Mouse (Mus musculus) MEL (cell line): Measurements from ENCODE around the gene Tcl1b4. TPM values are rescaled to one million over a fixed set of nuclear protein-coding genes. Genes with fewer than 3 reads are reported as not detected.

Source experiments
- DNase-seq: peaks from one replicate; pipeline ENCODE4 v3.0.0; 2011; ENCODE audit warnings: low read depth, low spot score
- H3K27ac ChIP-seq: 2 replicates; pipeline ENCODE4 v1.5.1; 2012; ENCODE audit warnings: low read depth, mild to moderate bottlenecking, control low read depth, low read length, moderate library complexity; ENCODE audit not compliant: control insufficient read depth
- H3K27me3 ChIP-seq, 2 experiments: fragments of 150-350 bp in 1 of 2; sonication (generic) in 1 of 2; 2 replicates each; pipeline ENCODE4 v1.6.1; 2012; ENCODE audit warnings: low read length in 2 of 2, mild to moderate bottlenecking in 2 of 2, improper control_type of control experiment in 1 of 2, moderate library complexity in 1 of 2; ENCODE audit not compliant: insufficient read depth in 2 of 2, control insufficient read depth in 1 of 2
- H3K36me3 ChIP-seq, 2 experiments: 2 replicates each; pipeline ENCODE4 v1.6.1; 2012 to 2014; ENCODE audit warnings: low read length in 2 of 2, improper control_type of control experiment in 1 of 2, inconsistent platforms in 1 of 2, mild to moderate bottlenecking in 1 of 2; ENCODE audit not compliant: insufficient read depth in 2 of 2, control insufficient read depth in 1 of 2
- H3K4me1 ChIP-seq, 2 experiments: fragments of 150-350 bp in 1 of 2; sonication (generic) in 1 of 2; 2 replicates each; pipeline ENCODE4 v1.6.1; 2012; ENCODE audit warnings: low read length in 2 of 2, improper control_type of control experiment in 1 of 2, mild to moderate bottlenecking in 1 of 2; ENCODE audit not compliant: insufficient read depth in 2 of 2, control insufficient read depth in 1 of 2
- H3K4me3 ChIP-seq, 2 experiments: fragments of 150-350 bp in 1 of 2; sonication (generic) in 1 of 2; 2 replicates each; pipeline ENCODE4 v1.5.1; 2012; ENCODE audit warnings: low read depth in 2 of 2, low read length in 2 of 2, mild to moderate bottlenecking in 2 of 2, moderate library complexity in 2 of 2, control low read depth in 1 of 2, improper control_type of control experiment in 1 of 2; ENCODE audit not compliant: control insufficient read depth in 1 of 2, insufficient read depth in 1 of 2
- H3K79me2 ChIP-seq: 2 replicates; pipeline ENCODE4 v1.6.1; 2012; ENCODE audit warnings: mild to moderate bottlenecking, low read length, moderate library complexity; ENCODE audit not compliant: control insufficient read depth, poor library complexity, insufficient read depth
- H3K9ac ChIP-seq: 2 replicates; pipeline ENCODE4 v1.6.1; 2012; ENCODE audit warnings: low read depth, mild to moderate bottlenecking, control low read depth, low read length, moderate library complexity; ENCODE audit not compliant: control insufficient read depth, poor library complexity, severe bottlenecking
- H3K9me3 ChIP-seq: fragments of 150-350 bp; sonication (generic); replicated peaks from 2 replicates; pipeline ENCODE4 v1.6.1; 2012; ENCODE audit warnings: mild to moderate bottlenecking, low read length, improper control_type of control experiment, moderate library complexity; ENCODE audit not compliant: insufficient read depth
- CHD1 ChIP-seq: IDR thresholded peaks from 2 replicates; pipeline ENCODE4 v1.6.1; 2012; ENCODE audit warnings: low read depth, mild to moderate bottlenecking, inconsistent platforms, low read length, improper control_type of control experiment
- CTCF ChIP-seq, 3 experiments: IDR thresholded peaks in 2 of 3; conservative IDR thresholded peaks in 1 of 3; 2 replicates each; pipeline ENCODE4 v1.5.1; 2011 to 2012; ENCODE audit warnings: low read length in 3 of 3, low read depth in 2 of 3, mild to moderate bottlenecking in 2 of 3, improper control_type of control experiment in 1 of 3, inconsistent platforms in 1 of 3, mixed read lengths in 1 of 3, moderate library complexity in 1 of 3; ENCODE audit not compliant: control insufficient read depth in 1 of 3, insufficient read depth in 1 of 3, poor library complexity in 1 of 3, severe bottlenecking in 1 of 3
- ETS1 ChIP-seq: IDR thresholded peaks from 2 replicates; pipeline ENCODE4 v1.6.1; 2012; ENCODE audit warnings: low read depth, mild to moderate bottlenecking, inconsistent platforms, low read length, improper control_type of control experiment, moderate library complexity
- GATA1 ChIP-seq: IDR thresholded peaks from 2 replicates; pipeline ENCODE4 v1.6.1; 2011; ENCODE audit warnings: low read depth, low read length, improper control_type of control experiment
- HCFC1 ChIP-seq: IDR thresholded peaks from 2 replicates; pipeline ENCODE4 v1.6.1; 2012; ENCODE audit warnings: low read depth, mild to moderate bottlenecking, inconsistent platforms, low read length, improper control_type of control experiment, moderate library complexity
- MAFK ChIP-seq: IDR thresholded peaks from 2 replicates; pipeline ENCODE4 v1.6.1; 2011; ENCODE audit warnings: low read depth, mild to moderate bottlenecking, low read length, improper control_type of control experiment, borderline replicate concordance
- MAX ChIP-seq: IDR thresholded peaks from 2 replicates; pipeline ENCODE4 v1.6.1; 2011; ENCODE audit warnings: low read length, improper control_type of control experiment
- MXI1 ChIP-seq: IDR thresholded peaks from 2 replicates; pipeline ENCODE4 v1.6.1; 2011; ENCODE audit warnings: mild to moderate bottlenecking, low read depth, low read length, improper control_type of control experiment
- POLR2A ChIP-seq, 2 experiments: IDR thresholded peaks; 2 replicates each; pipeline ENCODE4 v1.6.1; 2011 to 2012; ENCODE audit warnings: low read length in 2 of 2, mild to moderate bottlenecking in 2 of 2, control low read depth in 1 of 2, improper control_type of control experiment in 1 of 2, low read depth in 1 of 2, moderate library complexity in 1 of 2; ENCODE audit not compliant: control insufficient read depth in 1 of 2, insufficient read depth in 1 of 2, poor library complexity in 1 of 2
- POLR2AphosphoS2 ChIP-seq: IDR thresholded peaks from 2 replicates; pipeline ENCODE4 v1.6.1; 2011; ENCODE audit warnings: low read length, improper control_type of control experiment
- RAD21 ChIP-seq: IDR thresholded peaks from 2 replicates; pipeline ENCODE4 v1.6.1; 2011; ENCODE audit warnings: mild to moderate bottlenecking, low read depth, low read length, improper control_type of control experiment
- TCF12 ChIP-seq: IDR thresholded peaks from 2 replicates; pipeline ENCODE4 v1.6.1; 2014; ENCODE audit warnings: low read depth, mild to moderate bottlenecking, inconsistent platforms, low read length, improper control_type of control experiment, moderate library complexity
- UBTF ChIP-seq: IDR thresholded peaks from 2 replicates; pipeline ENCODE4 v1.6.1; 2012; ENCODE audit warnings: low read depth, mild to moderate bottlenecking, inconsistent platforms, low read length, improper control_type of control experiment, moderate library complexity, borderline replicate concordance; ENCODE audit not compliant: insufficient read depth
- USF1 ChIP-seq: IDR thresholded peaks from 2 replicates; pipeline ENCODE4 v1.6.1; 2014; ENCODE audit warnings: low read depth, mild to moderate bottlenecking, inconsistent platforms, low read length, improper control_type of control experiment, moderate library complexity
- polyA plus RNA-seq, 2 experiments: library from polyadenylated mRNA; stranded (reverse) in 1 of 2; unstranded in 1 of 2; fragments of >175 nt in 1 of 2; fragments of >200 nt in 1 of 2; gene quantifications; 2 replicates each; pipeline versions ENCODE4 v1.2.1 to v1.2.4; 2012; ENCODE audit warnings: low replicate concordance in 2 of 2, low read depth in 1 of 2; ENCODE audit not compliant: insufficient read length in 2 of 2, insufficient read depth in 1 of 2, missing spikeins in 1 of 2
- total RNA-seq: library from RNA; depleted of rRNA; stranded (reverse); fragments of 300-350 nt; gene quantifications from 2 replicates; pipeline ENCODE4 v1.2.3, GENCODE M21; 2012

Gene Tcl1b4
- total and polyA plus RNA-seq, 3 experiments: not detected

GRCm38 (mm10) chr12:105217101-105217760 lies 15.5 kb downstream of the Tcl1b4 start:
- H3K4me1 ChIP-seq: no peaks in the 10 kb centered on the region
- H3K27ac ChIP-seq: no peak overlapping the region
- no peaks in the 10 kb centered on the region for H3K79me2 ChIP-seq
- no peaks in the 10 kb centered on the region for H3K9me3 ChIP-seq
- no peaks in the 10 kb centered on the region for H3K27me3 ChIP-seq
- H3K4me3 ChIP-seq: no peak overlapping the region
- no peaks in the 10 kb centered on the region for H3K36me3 ChIP-seq
- H3K9ac ChIP-seq: no peak overlapping the region
- no peak for TF ChIP-seq MAX
- DNase-seq: no peak

GRCm38 (mm10) chr12:105222601-105223319 lies 21.0 kb downstream of the Tcl1b4 start, which contains the start of gene Tcl1:
TSS of gene Tcl1 (minus strand) at chr12:105222793.
- DNase-seq: no peak
- H3K79me2 ChIP-seq: no peaks in the 10 kb centered on the region
- H3K4me1 ChIP-seq: no peaks in the 10 kb centered on the region
- no peak within 1 kb of the TSS for H3K27ac ChIP-seq
- H3K36me3 ChIP-seq: no peaks in the 10 kb centered on the region
- no peaks in the 10 kb centered on the region for H3K9me3 ChIP-seq
- no peak within 1 kb of the TSS for H3K4me3 ChIP-seq
- TF ChIP-seq RAD21 (no peak), MAFK (no peak), TCF12 (no peak), CHD1 (no peak), HCFC1 (no peak), ETS1 (no peak), POLR2AphosphoS2 (no peak), CTCF (IDR thresholded peaks at IDR 0.05 in 2 of 3, conservative IDR thresholded peaks at IDR 0.05 in 1 of 3; ENCODE audit: control insufficient read depth in 1 of 3, insufficient read depth in 1 of 3, low read depth in 2 of 3, low read length in 3 of 3, poor library complexity in 1 of 3, severe bottlenecking in 1 of 3) (no peak), MXI1 (no peak), UBTF (no peak), POLR2A (IDR thresholded peaks at IDR 0.05; ENCODE audit: control insufficient read depth in 1 of 2, insufficient read depth in 1 of 2, low read depth in 1 of 2, low read length in 2 of 2, poor library complexity in 1 of 2) (no peak), GATA1 (no peak), USF1 (no peak)
- TF ChIP-seq, all 39 proteins: peak for 0
- Histone ChIP-seq H3K27me3 (no peaks in the 10 kb centered on the region), H3K9ac (no peak within 1 kb of the TSS)
